Mouse (Mus musculus) hindbrain, embryonic 16.5 days (tissue): ENCODE results near the gene Slc12a6. TPM values are rescaled to one million over a fixed set of nuclear protein-coding genes. Genes with fewer than 3 reads are reported as not detected.

Source experiments
- ATAC-seq: fragments of 200-750 bp; cut with Nextera tagmentation; 2 replicates; pipeline ENCODE4 v1.8.0; 2017; ENCODE audit warnings: moderate TSS enrichment, moderate library complexity
- H3K27ac ChIP-seq: fragments of 300-500 bp; sonication (generic); 2 replicates; pipeline ENCODE4 v1.5.1; 2014; ENCODE audit warnings: low read depth, mild to moderate bottlenecking, control low read depth, low read length, moderate library complexity
- H3K27me3 ChIP-seq: fragments of 300-500 bp; sonication (generic); replicated peaks from 2 replicates; pipeline ENCODE4 v1.6.1; 2014; ENCODE audit warnings: low read length; ENCODE audit not compliant: control insufficient read depth, insufficient read depth
- H3K36me3 ChIP-seq: fragments of 300-500 bp; sonication (generic); 2 replicates; pipeline ENCODE4 v1.6.1; 2014; ENCODE audit warnings: mild to moderate bottlenecking, low read length, moderate library complexity, mixed read lengths; ENCODE audit not compliant: control insufficient read depth, insufficient read depth
- H3K4me1 ChIP-seq: fragments of 300-500 bp; sonication (generic); 2 replicates; pipeline ENCODE4 v1.6.1; 2014; ENCODE audit warnings: low read depth, low read length; ENCODE audit not compliant: control insufficient read depth, insufficient read depth
- H3K4me2 ChIP-seq: fragments of 300-500 bp; sonication (generic); 2 replicates; pipeline ENCODE4 v1.6.1; 2014; ENCODE audit warnings: mild to moderate bottlenecking, low read length, control low read depth, moderate library complexity
- H3K4me3 ChIP-seq: fragments of 300-500 bp; sonication (generic); 2 replicates; pipeline ENCODE4 v1.5.1; 2014; ENCODE audit warnings: mild to moderate bottlenecking, low read length, control low read depth, moderate library complexity
- H3K9ac ChIP-seq: fragments of 300-500 bp; sonication (generic); 2 replicates; pipeline ENCODE4 v1.6.1; 2014; ENCODE audit warnings: low read depth, mild to moderate bottlenecking, control low read depth, low read length, moderate library complexity
- H3K9me3 ChIP-seq: fragments of 300-500 bp; sonication (generic); 2 replicates; pipeline ENCODE4 v1.6.1; 2014; ENCODE audit warnings: mild to moderate bottlenecking, low read length, moderate library complexity; ENCODE audit not compliant: control insufficient read depth
- WGBS: fragments of 180-500 bp; shearing (Covaris S2); extraction: QIAGEN DNeasy Blood & Tissue Kit; methylation state at CpG from one replicate; pipeline ENCODE4 v1.1.7; 2014; 5-methylcytosine and 5-hydroxymethylcytosine counted together
- polyA plus RNA-seq: library from polyadenylated mRNA; unstranded; fragments of >200 nt; fragmentation: Nextera tagmentation; extraction: Ambion mirVana; gene quantifications from 2 replicates; pipeline ENCODE4 v1.2.1, GENCODE M21; 2015

Slc12a6 gene
- polyA plus RNA-seq, 1 experiment from 2014 or later, result 14.7 TPM

GRCm38 (mm10) chr2:112391346-112392000 is 125.8 kb downstream of the Slc12a6 start:
- no peaks in the 10 kb centered on the region for H3K9me3 ChIP-seq
- ATAC-seq, result no peak
- H3K27ac ChIP-seq, result no peak overlapping the region
- no peaks in the 10 kb centered on the region for H3K27me3 ChIP-seq
- no peak overlapping the region for H3K9ac ChIP-seq
- H3K4me1 ChIP-seq, result no peaks in the 10 kb centered on the region
- H3K36me3 ChIP-seq, result no peaks in the 10 kb centered on the region
- WGBS, result 94% methylated on average over 4 of the region's 4 CpGs
- H3K4me3 ChIP-seq, result no peak overlapping the region
- no peak overlapping the region for H3K4me2 ChIP-seq

- Histone ChIP-seq H3K27ac (no peak overlapping the region), H3K4me2 (no peak overlapping the region), H3K27me3 (no peaks in the 10 kb centered on the region), H3K36me3 (no peaks in the 10 kb centered on the region), H3K4me3 (no peak overlapping the region), H3K9me3 (no peaks in the 10 kb centered on the region), H3K9ac (no peak overlapping the region), H3K4me1 (no peaks in the 10 kb centered on the region)
- ATAC-seq, result no peak
- WGBS, result 91% methylated on average over 1 of the region's 1 CpGs
Observed at GRCm38 (mm10) chr2:112392689-112393088, 127.1 kb downstream of the Slc12a6 start.

- H3K4me2 ChIP-seq, result no peak overlapping the region
- ATAC-seq, result no peak
Observed at GRCm38 (mm10) chr2:112393958-112394357, 128.3 kb downstream of the Slc12a6 start.

GRCm38 (mm10) chr2:112396649-112397048 is 131.0 kb downstream of the Slc12a6 start:
- 63% methylated on average over 1 of the region's 1 CpGs for WGBS
- Histone ChIP-seq H3K9me3 (no peaks in the 10 kb centered on the region), H3K9ac (no peak overlapping the region), H3K27me3 (no peaks in the 10 kb centered on the region), H3K36me3 (no peaks in the 10 kb centered on the region), H3K27ac (no peak overlapping the region), H3K4me1 (no peaks in the 10 kb centered on the region), H3K4me2 (no peak overlapping the region), H3K4me3 (no peak overlapping the region)
- no peak for ATAC-seq

More at GRCm38 (mm10) chr2:112393958-112394357, 128.3 kb downstream of the Slc12a6 start:
- no peaks in the 10 kb centered on the region for H3K4me1 ChIP-seq
- no peak overlapping the region for H3K27ac ChIP-seq
- H3K27me3 ChIP-seq, result no peaks in the 10 kb centered on the region
- no peak overlapping the region for H3K4me3 ChIP-seq
- no peaks in the 10 kb centered on the region for H3K36me3 ChIP-seq
- H3K9me3 ChIP-seq, result no peaks in the 10 kb centered on the region
- no peak overlapping the region for H3K9ac ChIP-seq

GRCm38 (mm10) chr2:112407030-112407429 is 141.4 kb downstream of the Slc12a6 start:
- H3K9me3 ChIP-seq, result no peaks in the 10 kb centered on the region
- ATAC-seq, result no peak

More at GRCm38 (mm10) chr2:112407030-112407429, 141.4 kb downstream of the Slc12a6 start:
- H3K4me2 ChIP-seq, result no peak overlapping the region
- H3K4me1 ChIP-seq, result no peaks in the 10 kb centered on the region
- no peaks in the 10 kb centered on the region for H3K27me3 ChIP-seq
- no peak overlapping the region for H3K9ac ChIP-seq
- H3K27ac ChIP-seq, result no peak overlapping the region
- H3K4me3 ChIP-seq, result no peak overlapping the region
- H3K36me3 ChIP-seq, result peaks cover 18% of the 10 kb centered on the region; the same call in 1 of the 2 replicates
- WGBS, result 88% methylated on average over 3 of the region's 3 CpGs

Other genes with a start within 250 kb of the Slc12a6 start
- gene Olfr1311, start 241.4 kb upstream of the Slc12a6 start, polyA plus RNA-seq, result not detected in 2 replicates
- not detected in 2 replicates for gene Olfr1312, start 215.6 kb upstream of the Slc12a6 start, polyA plus RNA-seq
- not detected in 2 replicates for gene Olfr1313, start 188.0 kb upstream of the Slc12a6 start, polyA plus RNA-seq
- gene Olfr1314, start 169.0 kb upstream of the Slc12a6 start, polyA plus RNA-seq, result not detected in 2 replicates
- not detected in 2 replicates for gene Olfr1315-ps1, start 150.4 kb upstream of the Slc12a6 start, polyA plus RNA-seq
- gene Olfr1316, start 130.8 kb upstream of the Slc12a6 start, polyA plus RNA-seq, result not detected in 2 replicates
- not detected in 2 replicates for gene Olfr1317, start 125.5 kb upstream of the Slc12a6 start, polyA plus RNA-seq
- gene Olfr1318, start 111.6 kb upstream of the Slc12a6 start, polyA plus RNA-seq, result 0.04 and 0.10 TPM in 2 replicates
- 28.5 and 32.4 TPM in 2 replicates for gene Lpcat4, start 26.4 kb upstream of the Slc12a6 start, polyA plus RNA-seq
- 0.04 TPM in 1 of 2 replicates, not detected in the other for gene Nutm1, start 6.5 kb upstream of the Slc12a6 start, polyA plus RNA-seq
- gene Nop10, start 3.9 kb upstream of the Slc12a6 start, polyA plus RNA-seq, result 165 and 189 TPM in 2 replicates
- not detected in 2 replicates for gene Gm21985, start 489 bp downstream of the Slc12a6 start, polyA plus RNA-seq
- 210 and 240 TPM in 2 replicates for gene Emc4, start 102.2 kb downstream of the Slc12a6 start, polyA plus RNA-seq
- 29.7 and 31.1 TPM in 2 replicates for gene Katnbl1, start 113.4 kb downstream of the Slc12a6 start, polyA plus RNA-seq
- gene Emc7, start 189.2 kb downstream of the Slc12a6 start, polyA plus RNA-seq, result 25.1 and 26.4 TPM in 2 replicates
- gene Chrm5, start 214.9 kb downstream of the Slc12a6 start, polyA plus RNA-seq, result 0.89 and 1.2 TPM in 2 replicates
- 2.2 and 4.2 TPM in 2 replicates for gene Aven, start 227.1 kb downstream of the Slc12a6 start, polyA plus RNA-seq